Mouse (Mus musculus) bone marrow, adult 2 months (tissue): ENCODE data around the gene Plekha5.

Experiments
- CTCF ChIP-seq: fragments of 200-500 bp; IDR thresholded peaks from 2 replicates; pipeline ENCODE4 v1.5.1; 2011; ENCODE audit warnings: low read length, control low read depth; ENCODE audit not compliant: control insufficient read depth, insufficient read depth
- POLR2A ChIP-seq: fragments of 200-500 bp; IDR thresholded peaks from 2 replicates; pipeline ENCODE4 v1.6.1; 2011; ENCODE audit warnings: low read depth, mild to moderate bottlenecking, control low read depth, low read length, borderline replicate concordance; ENCODE audit not compliant: control insufficient read depth

DNA sequence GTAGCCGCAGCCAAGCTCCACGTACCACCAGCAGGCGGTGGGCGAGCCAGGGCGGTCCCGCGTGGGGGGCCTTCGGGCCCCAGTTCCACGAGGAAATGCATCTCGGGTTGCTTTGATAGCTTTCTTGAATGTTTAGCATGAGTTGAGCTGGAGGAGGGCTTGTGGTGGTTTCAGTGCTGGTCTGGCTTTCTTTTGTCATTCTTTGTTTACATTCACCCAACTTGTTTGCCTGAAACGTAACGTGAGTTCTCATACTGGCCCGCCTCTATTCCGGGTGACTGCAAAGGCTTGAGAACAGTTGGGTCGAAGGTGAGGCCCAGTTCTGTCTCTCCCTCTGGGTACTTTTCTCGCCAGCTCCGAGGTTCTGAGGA, 1.1 kb downstream of the Plekha5 start:
- no peak for TF ChIP-seq CTCF
- TF ChIP-seq POLR2A: no peak
